Mouse (Mus musculus) embryonic fibroblast, embryonic 13.5 days (primary cell): ENCODE measurements at regions not wholly inside any gene's neighbourhood (a gene's known extent, or its start where the extent isn't known, plus 50 kb on each side); places are given as distances from the start of the nearest gene placed in this dataset.

Experiments used
- H3K27ac ChIP-seq: 2 replicates; pipeline ENCODE4 v1.5.1; 2012; ENCODE audit warnings: low read length, control low read depth, inconsistent platforms; ENCODE audit not compliant: insufficient read depth
- H3K4me1 ChIP-seq: 2 replicates; pipeline ENCODE4 v1.6.1; 2011; ENCODE audit warnings: low read length; ENCODE audit not compliant: control insufficient read depth, insufficient read depth
- H3K4me3 ChIP-seq: 2 replicates; pipeline ENCODE4 v1.5.1; 2011; ENCODE audit warnings: mild to moderate bottlenecking, control low read depth, low read length; ENCODE audit not compliant: insufficient read depth
- CTCF ChIP-seq: IDR thresholded peaks from 2 replicates; pipeline ENCODE4 v1.5.1; 2011; ENCODE audit warnings: mild to moderate bottlenecking, control low read depth, low read length, moderate library complexity, borderline replicate concordance; ENCODE audit not compliant: insufficient read depth
- POLR2A ChIP-seq: IDR thresholded peaks from 2 replicates; pipeline ENCODE4 v1.6.1; 2011; ENCODE audit warnings: low read depth, mild to moderate bottlenecking, control low read depth, low read length, moderate library complexity

GRCm38 (mm10) chr4:9065981-9066815 is 827.4 kb upstream of the Car8 start:
- H3K4me3 ChIP-seq, result no peak overlapping the region
- peaks cover 9% of the 10 kb centered on the region for H3K4me1 ChIP-seq
- no peak overlapping the region for H3K27ac ChIP-seq
- TF ChIP-seq CTCF (no peak), POLR2A (no peak)

- TF ChIP-seq POLR2A (no peak), CTCF (no peak)
- Histone ChIP-seq H3K4me3 (no peak overlapping the region), H3K4me1 (peaks cover 3% of the 10 kb centered on the region), H3K27ac (no peak overlapping the region)
Observed at GRCm38 (mm10) chr4:9061941-9062340, 823.1 kb upstream of the Car8 start.

GRCm38 (mm10) chr4:9060221-9060620 is 821.4 kb upstream of the Car8 start:
- H3K27ac ChIP-seq, result no peak overlapping the region
- H3K4me3 ChIP-seq, result no peak overlapping the region
- TF ChIP-seq POLR2A, result no peak
- H3K4me1 ChIP-seq, result peaks cover 8% of the 10 kb centered on the region

- Histone ChIP-seq H3K27ac (no peak overlapping the region), H3K4me1 (peaks cover 8% of the 10 kb centered on the region), H3K4me3 (no peak overlapping the region)
- TF ChIP-seq CTCF, result no peak
- TF ChIP-seq POLR2A, result no peak
Observed at GRCm38 (mm10) chr4:9057676-9058075, 818.8 kb upstream of the Car8 start.

- Histone ChIP-seq H3K4me3 (no peak overlapping the region), H3K27ac (no peak overlapping the region), H3K4me1 (peaks cover 8% of the 10 kb centered on the region)
- TF ChIP-seq CTCF (no peak), POLR2A (no peak)
Observed at GRCm38 (mm10) chr4:9057113-9057512, 818.3 kb upstream of the Car8 start.

GRCm38 (mm10) chr4:9055876-9056275 is 817.0 kb upstream of the Car8 start:
- TF ChIP-seq POLR2A (no peak), CTCF (no peak)
- H3K27ac ChIP-seq, result no peak overlapping the region
- no peak overlapping the region for H3K4me3 ChIP-seq
- H3K4me1 ChIP-seq, result peaks cover 8% of the 10 kb centered on the region

GRCm38 (mm10) chr4:9055266-9055820 is 816.5 kb upstream of the Car8 start:
- H3K4me3 ChIP-seq, result no peak overlapping the region
- TF ChIP-seq CTCF, result no peak

GRCm38 (mm10) chr4:9048817-9049216 is 810.0 kb upstream of the Car8 start:
- TF ChIP-seq CTCF, result no peak
- no peak for TF ChIP-seq POLR2A
- H3K27ac ChIP-seq, result no peak overlapping the region

More at GRCm38 (mm10) chr4:9055266-9055820, 816.5 kb upstream of the Car8 start:
- Histone ChIP-seq H3K4me1 (peaks cover 8% of the 10 kb centered on the region), H3K27ac (no peak overlapping the region)

GRCm38 (mm10) chr4:9047151-9047550 is 808.3 kb upstream of the Car8 start:
- Histone ChIP-seq H3K4me1 (no peaks in the 10 kb centered on the region), H3K27ac (no peak overlapping the region), H3K4me3 (no peak overlapping the region)
- no peak for TF ChIP-seq CTCF
- TF ChIP-seq POLR2A, result no peak

More at GRCm38 (mm10) chr4:9048817-9049216, 810.0 kb upstream of the Car8 start:
- H3K4me3 ChIP-seq, result no peak overlapping the region
- no peaks in the 10 kb centered on the region for H3K4me1 ChIP-seq

- Histone ChIP-seq H3K27ac (no peak overlapping the region), H3K4me1 (no peaks in the 10 kb centered on the region), H3K4me3 (no peak overlapping the region)
- no peak for TF ChIP-seq POLR2A
- no peak for TF ChIP-seq CTCF
Observed at GRCm38 (mm10) chr4:9046436-9046835, 807.6 kb upstream of the Car8 start.

- Histone ChIP-seq H3K4me1 (no peaks in the 10 kb centered on the region), H3K27ac (no peak overlapping the region), H3K4me3 (no peak overlapping the region)
- TF ChIP-seq CTCF, result no peak
- TF ChIP-seq POLR2A, result no peak
Observed at GRCm38 (mm10) chr4:9046030-9046429, 807.2 kb upstream of the Car8 start.
